Mouse (Mus musculus) liver, embryonic 14.5 days (tissue): ENCODE measurements around the gene Smarcc2. TPM values are rescaled to one million over a fixed set of nuclear protein-coding genes. Genes with fewer than 3 reads are reported as not detected.

Source experiments
- ATAC-seq: fragments of 200-750 bp; cut with Nextera tagmentation; 2 replicates; pipeline ENCODE4 v1.8.0; 2017; ENCODE audit warnings: moderate number of reproducible peaks, mild to moderate bottlenecking, moderate library complexity; ENCODE audit not compliant: insufficient read depth
- DNase-seq, 3 experiments: peaks; one replicate each; pipeline ENCODE4 v3.0.0-alpha.2; 2012 to 2013; ENCODE audit warnings: low read depth in 3 of 3, low spot score in 3 of 3
- H3K27ac ChIP-seq: fragments of 300-500 bp; sonication (generic); 2 replicates; pipeline ENCODE4 v1.5.1; 2014; ENCODE audit warnings: moderate library complexity, mild to moderate bottlenecking, control low read depth, inconsistent platforms
- H3K27me3 ChIP-seq: fragments of 300-500 bp; sonication (generic); 2 replicates; pipeline ENCODE4 v1.6.1; 2014; ENCODE audit warnings: mild to moderate bottlenecking, low read length, moderate library complexity; ENCODE audit not compliant: control insufficient read depth, insufficient read depth
- H3K36me3 ChIP-seq: fragments of 300-500 bp; sonication (generic); replicated peaks from 2 replicates; pipeline ENCODE4 v1.6.1; 2014; ENCODE audit warnings: low read depth; ENCODE audit not compliant: control insufficient read depth, insufficient read depth
- H3K4me1 ChIP-seq, 2 experiments: fragments of 200-500 bp in 1 of 2; fragments of 300-500 bp in 1 of 2; sonication (generic) in 1 of 2; replicated peaks; 2 replicates each; pipeline ENCODE4 v1.6.1; 2012 to 2014; ENCODE audit warnings: antibody characterized with exemption in 1 of 2, inconsistent platforms in 1 of 2, low read length in 1 of 2; ENCODE audit not compliant: control insufficient read depth in 2 of 2, insufficient read depth in 2 of 2
- H3K4me2 ChIP-seq: fragments of 300-500 bp; sonication (generic); 2 replicates; pipeline ENCODE4 v1.6.1; 2014; ENCODE audit warnings: low read depth, mild to moderate bottlenecking, control low read depth, moderate library complexity
- H3K4me3 ChIP-seq, 2 experiments: fragments of 200-500 bp in 1 of 2; fragments of 300-500 bp in 1 of 2; sonication (generic) in 1 of 2; 2 replicates each; pipeline ENCODE4 v1.5.1; 2012 to 2014; ENCODE audit warnings: low read depth in 2 of 2, low read length in 2 of 2, mild to moderate bottlenecking in 2 of 2, control low read depth in 1 of 2, inconsistent platforms in 1 of 2, moderate library complexity in 1 of 2; ENCODE audit not compliant: insufficient read depth in 1 of 2
- H3K9ac ChIP-seq: fragments of 300-500 bp; sonication (generic); replicated peaks from 2 replicates; pipeline ENCODE4 v1.6.1; 2014; ENCODE audit warnings: mild to moderate bottlenecking, control low read depth, moderate library complexity
- H3K9me3 ChIP-seq: fragments of 300-500 bp; sonication (generic); 2 replicates; pipeline ENCODE4 v1.6.1; 2016; ENCODE audit warnings: low read length, mixed read lengths; ENCODE audit not compliant: control insufficient read depth
- CTCF ChIP-seq: IDR thresholded peaks from 2 replicates; pipeline ENCODE4 v1.5.1; 2016; ENCODE audit warnings: antibody characterized with exemption, low read depth, control low read depth
- EP300 ChIP-seq: IDR thresholded peaks from 2 replicates; pipeline ENCODE4 v1.6.1; 2016; ENCODE audit warnings: antibody characterized with exemption, low read depth
- WGBS: fragments of 180-500 bp; shearing (Covaris S2); extraction: QIAGEN DNeasy Blood & Tissue Kit; methylation state at CpG from one replicate; pipeline ENCODE4 v1.1.7; 2014; ENCODE audit not compliant: insufficient replicate concordance; 5-methylcytosine and 5-hydroxymethylcytosine counted together
- polyA plus RNA-seq, 2 experiments: library from polyadenylated mRNA; depleted of rRNA in 1 of 2; stranded (reverse) in 1 of 2; unstranded in 1 of 2; fragments of >200 nt; fragmentation: Nextera tagmentation in 1 of 2; extraction: Ambion mirVana in 1 of 2; gene quantifications; 2 replicates each; pipeline versions ENCODE4 v1.2.1 to v1.2.3; 2012 to 2014

Smarcc2 gene
- polyA plus RNA-seq, 2 experiments, result 27.7 to 29.8 TPM

DNA sequence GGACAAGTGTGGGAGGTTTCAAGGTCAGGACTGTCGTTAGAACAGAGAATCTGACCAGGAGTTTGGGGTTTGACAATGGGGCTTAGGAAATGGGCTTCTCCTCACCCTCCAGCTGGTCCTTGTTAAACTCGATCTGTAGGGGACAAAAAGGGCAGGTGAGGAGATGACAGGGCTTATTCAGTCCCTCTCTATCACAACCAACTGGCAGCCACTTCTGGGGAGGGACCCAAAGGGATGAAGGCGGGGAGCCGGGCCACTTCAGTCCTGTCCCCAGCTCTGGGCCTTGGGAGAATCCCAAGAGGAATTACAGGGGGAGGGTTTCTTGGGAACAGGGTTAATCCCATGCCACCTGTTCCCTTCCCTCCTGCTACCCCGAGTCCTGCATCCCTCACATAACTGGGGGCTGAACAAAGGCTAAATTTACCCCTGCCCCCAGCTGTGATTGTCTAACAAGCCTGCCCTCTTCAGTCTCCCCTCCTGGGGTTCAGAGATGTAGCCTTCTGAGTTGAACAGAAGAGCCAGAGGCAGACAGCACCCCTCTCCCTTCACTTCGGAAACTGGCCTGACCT is 37.5 kb downstream of the Smarcc2 start:
- no peak for ATAC-seq
- H3K4me2 ChIP-seq, result no peak overlapping the region
- TF ChIP-seq EP300, result no peak
- TF ChIP-seq CTCF, result no peak

DNA sequence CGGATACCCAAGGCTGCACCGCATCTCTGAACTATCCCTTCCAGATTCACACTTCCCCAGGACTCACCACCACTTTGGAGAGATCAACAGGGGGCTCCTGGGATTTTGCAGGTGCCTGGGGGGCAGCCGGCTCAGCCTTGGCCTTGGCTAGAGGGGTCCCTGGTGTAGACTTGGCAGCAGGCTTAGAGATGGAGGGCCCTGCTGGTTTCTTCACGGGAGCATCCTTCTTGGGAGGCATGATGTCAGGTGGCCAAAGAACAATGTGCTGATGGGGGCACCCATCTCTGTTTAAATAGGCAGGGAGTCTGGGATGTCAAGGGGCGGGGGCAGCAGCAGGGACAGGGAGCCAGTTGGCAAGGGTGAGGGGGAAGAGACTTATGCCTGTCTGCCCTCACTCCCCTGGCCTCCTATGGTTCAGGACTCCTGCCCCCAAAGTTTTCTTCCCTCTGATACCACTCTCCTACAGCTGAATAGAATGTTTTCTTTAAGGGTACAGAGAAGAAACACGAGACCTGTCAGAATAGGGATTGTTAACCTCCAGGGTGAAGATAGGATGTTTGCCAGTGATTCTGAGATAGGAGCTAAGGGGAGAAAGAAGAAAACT is 38.2 kb downstream of the Smarcc2 start:
- H3K27ac ChIP-seq, result no peak overlapping the region
- H3K4me3 ChIP-seq, result no peak overlapping the region
- H3K36me3 ChIP-seq, result no peaks in the 10 kb centered on the region
- peaks cover 10 to 20% of the 10 kb centered on the region in 2 experiments for H3K4me1 ChIP-seq
- no peak overlapping the region for H3K9ac ChIP-seq
- ATAC-seq, result no peak
- WGBS, result 61% methylated on average over 6 of the region's 6 CpGs
- TF ChIP-seq EP300, result no peak
- TF ChIP-seq CTCF, result no peak
- H3K27me3 ChIP-seq, result no peaks in the 10 kb centered on the region
- no peaks in the 10 kb centered on the region for H3K9me3 ChIP-seq
- DNase-seq, result no peak
- no peak overlapping the region for H3K4me2 ChIP-seq

More for the DNA sequence above, 37.5 kb downstream of the Smarcc2 start:
- Histone ChIP-seq H3K4me3 (no peak overlapping the region), H3K9me3 (no peaks in the 10 kb centered on the region), H3K27me3 (no peaks in the 10 kb centered on the region), H3K27ac (no peak overlapping the region), H3K36me3 (no peaks in the 10 kb centered on the region; the same call in none of the 2 replicates), H3K9ac (no peak overlapping the region), H3K4me1 (peaks cover 14 to 27% of the 10 kb centered on the region in 2 experiments)
- no peak for DNase-seq
- WGBS, result 60% methylated on average over 6 of the region's 6 CpGs

DNA sequence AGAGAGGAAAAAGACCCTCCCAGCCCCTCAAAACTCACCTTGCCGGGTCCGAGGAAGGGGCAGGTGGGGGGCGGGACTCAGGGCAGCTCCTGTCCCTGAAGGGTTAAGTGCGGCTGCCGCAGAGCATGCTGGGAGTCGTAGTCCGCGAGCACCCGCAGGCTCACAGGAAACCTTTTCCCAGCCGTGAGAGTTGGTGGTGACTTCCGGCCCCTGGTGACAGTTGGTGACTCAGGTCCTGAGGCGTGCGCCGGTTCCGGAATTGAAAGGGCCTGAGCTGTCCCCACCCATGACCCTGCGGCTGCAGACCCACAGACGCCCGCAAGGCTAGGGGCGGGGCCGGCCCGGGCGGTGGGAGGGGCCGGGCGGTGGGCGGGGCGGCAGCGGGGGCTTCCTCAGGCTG is 39.5 kb downstream of the Smarcc2 start, which contains the start of gene Myl6b:
Gene Myl6b, minus strand, starts transcription at position 96 of the 400 bp plus-strand sequence.
- Histone ChIP-seq H3K36me3 (no peaks in the 10 kb centered on the region), H3K27ac (peak within 1 kb of the TSS; percentile 79), H3K4me2 (peak within 1 kb of the TSS; percentile 83), H3K9ac (peak within 1 kb of the TSS; percentile 66), H3K4me3 (peak within 1 kb of the TSS; percentile 66 to 98), H3K9me3 (no peaks in the 10 kb centered on the region), H3K27me3 (no peaks in the 10 kb centered on the region), H3K4me1 (peaks cover 10 to 15% of the 10 kb centered on the region in 2 experiments)
- DNase-seq (peak; percentile 94 to 95 (median 95)), ATAC-seq (peak; percentile 86)
- WGBS, result under 1% methylated on average over 26 of the region's 27 CpGs
- TF ChIP-seq EP300 (peak; percentile 73), CTCF (no peak)

DNA sequence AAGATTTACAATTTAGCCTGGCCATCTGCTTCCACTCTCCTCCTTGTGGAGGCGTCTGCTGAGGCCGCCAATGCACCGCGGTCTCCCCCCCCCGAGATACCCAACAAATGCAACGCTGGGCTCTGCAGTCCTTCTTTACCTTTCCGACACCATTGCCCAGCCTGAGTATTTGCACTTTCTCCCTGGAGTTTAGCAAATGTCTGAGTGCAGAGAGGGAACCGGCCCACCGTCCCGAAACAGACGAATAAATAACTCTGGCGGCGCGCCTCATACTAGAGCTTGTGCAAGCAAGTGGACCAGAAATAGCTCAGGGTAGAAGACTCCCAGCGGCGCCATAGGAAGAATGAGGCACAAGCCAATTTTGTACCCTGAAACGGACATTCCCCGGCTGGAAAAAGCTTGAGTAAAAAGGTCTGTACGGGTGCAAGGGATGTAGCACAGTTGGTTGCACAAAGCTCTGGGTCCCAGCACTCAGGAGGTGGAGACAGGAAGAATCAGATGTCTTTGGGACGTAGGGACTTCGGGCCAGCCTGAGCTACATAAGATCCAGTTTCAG is 40.1 kb downstream of the Smarcc2 start:
- peak overlapping the region; percentile 66 for H3K9ac ChIP-seq
- H3K27ac ChIP-seq, result peak overlapping the region; percentile 79
- under 1% methylated on average over 21 of the region's 21 CpGs for WGBS
- TF ChIP-seq CTCF (peak; percentile 9; the same call in 1 of the 2 replicates), EP300 (no peak)
- peak in 1 of 3 experiments; percentile 41 for DNase-seq
- H3K9me3 ChIP-seq, result no peaks in the 10 kb centered on the region
- ATAC-seq, result peak; percentile 53
- no peaks in the 10 kb centered on the region for H3K27me3 ChIP-seq
- peak overlapping the region; percentile 83 for H3K4me2 ChIP-seq
- peaks cover 10 to 17% of the 10 kb centered on the region in 2 experiments for H3K4me1 ChIP-seq
- peak overlapping the region; percentile 66 to 98 for H3K4me3 ChIP-seq
- no peaks in the 10 kb centered on the region for H3K36me3 ChIP-seq

DNA sequence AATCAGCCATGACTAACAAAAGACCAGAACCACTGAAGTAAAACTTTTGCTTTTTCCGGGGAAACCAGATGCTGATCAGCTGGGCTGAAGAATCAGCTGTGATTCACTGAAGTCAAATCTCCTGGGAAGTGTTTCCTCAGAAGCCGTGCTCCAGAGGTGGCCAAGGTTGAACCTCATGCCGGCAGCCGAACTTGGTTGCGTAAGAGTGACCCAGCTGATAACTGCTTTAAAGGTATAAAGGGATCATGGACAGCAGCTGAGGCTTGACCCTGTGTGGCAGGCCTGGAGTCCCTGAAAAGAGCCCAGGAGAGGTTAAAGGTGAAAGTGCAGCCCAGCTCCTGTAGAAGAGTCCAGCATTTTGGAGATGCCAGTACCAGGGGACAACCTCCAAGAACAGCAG is 43.3 kb downstream of the Smarcc2 start:
- WGBS, result 63% methylated on average over 5 of the region's 5 CpGs

More for the DNA sequence above, 43.3 kb downstream of the Smarcc2 start:
- H3K9ac ChIP-seq, result no peak overlapping the region
- no peak for ATAC-seq
- H3K4me2 ChIP-seq, result no peak overlapping the region
- no peaks in the 10 kb centered on the region for H3K36me3 ChIP-seq
- H3K27ac ChIP-seq, result no peak overlapping the region
- no peaks in the 10 kb centered on the region for H3K9me3 ChIP-seq
- no peak for DNase-seq
- TF ChIP-seq CTCF (no peak), EP300 (no peak)
- no peaks in the 10 kb centered on the region for H3K27me3 ChIP-seq
- H3K4me1 ChIP-seq, result peaks cover 13 to 19% of the 10 kb centered on the region in 2 experiments
- H3K4me3 ChIP-seq, result no peak overlapping the region
